Mouse (Mus musculus): Measurements from ENCODE around the gene Zfp414.

DNA sequence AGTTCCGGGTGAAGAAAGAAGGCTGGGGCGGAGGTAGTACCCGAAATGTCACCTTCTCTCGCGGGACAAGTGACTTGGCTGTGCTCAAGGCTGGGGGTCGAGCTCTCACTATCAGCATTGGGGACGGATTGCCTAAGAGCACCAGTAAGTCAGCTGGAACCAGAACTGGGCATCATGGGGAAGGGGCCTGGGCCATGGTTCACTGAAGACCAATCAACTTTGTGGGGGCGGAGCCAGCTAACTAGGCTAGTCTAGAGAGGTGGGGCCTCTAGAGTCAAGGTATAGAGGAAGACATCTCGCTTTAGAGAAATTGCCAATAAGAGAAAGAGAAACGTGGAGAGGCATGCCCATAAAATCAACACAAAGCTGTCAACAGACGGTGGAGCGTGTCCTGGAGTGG is 26.9 kb upstream of the Zfp414 start:
- TF ChIP-seq CTCF (IDR thresholded peaks at IDR 0.05; ENCODE audit: extremely low read depth, insufficient read depth, low read length): no peak
- TF ChIP-seq POLR2A (IDR thresholded peaks at IDR 0.05; ENCODE audit: extremely low read depth, insufficient read depth, low read length): no peak

All from cortical plate, adult 2 months (tissue).